Mouse (Mus musculus) heart, embryonic 15.5 days (tissue): Measurements from ENCODE around the gene Samd4b. TPM values are rescaled to one million over a fixed set of nuclear protein-coding genes. Genes with fewer than 3 reads are reported as not detected.
"Not testable (repeated sequence)": the region's sequence is repeated elsewhere in the genome, so short reads cannot be mapped to it uniquely, and the experiment has no call there.

Source experiments
- ATAC-seq: fragments of 200-750 bp; cut with Nextera tagmentation; replicated peaks from 2 replicates; pipeline ENCODE4 v1.8.0; 2017; ENCODE audit warnings: low read depth, moderate TSS enrichment; ENCODE audit not compliant: insufficient number of reproducible peaks, insufficient read depth, low FRiP score
- H3K27ac ChIP-seq: fragments of 300-500 bp; sonication (generic); 2 replicates; pipeline ENCODE4 v1.5.1; 2015; ENCODE audit warnings: mild to moderate bottlenecking, inconsistent platforms
- H3K27me3 ChIP-seq: fragments of 300-500 bp; sonication (generic); 2 replicates; pipeline ENCODE4 v1.6.1; 2015; ENCODE audit warnings: inconsistent platforms
- H3K36me3 ChIP-seq: fragments of 300-500 bp; sonication (generic); 2 replicates; pipeline ENCODE4 v1.6.1; 2015; ENCODE audit warnings: mild to moderate bottlenecking, inconsistent platforms
- H3K4me1 ChIP-seq: fragments of 300-500 bp; sonication (generic); replicated peaks from 2 replicates; pipeline ENCODE4 v1.6.1; 2015; ENCODE audit warnings: inconsistent platforms
- H3K4me2 ChIP-seq: fragments of 300-500 bp; sonication (generic); 2 replicates; pipeline ENCODE4 v1.6.1; 2015; ENCODE audit warnings: inconsistent platforms, mild to moderate bottlenecking, moderate library complexity
- H3K4me3 ChIP-seq: fragments of 300-500 bp; sonication (generic); 2 replicates; pipeline ENCODE4 v1.5.1; 2015; ENCODE audit warnings: mild to moderate bottlenecking, inconsistent platforms
- H3K9ac ChIP-seq: fragments of 300-500 bp; sonication (generic); 2 replicates; pipeline ENCODE4 v1.6.1; 2015; ENCODE audit warnings: mild to moderate bottlenecking, inconsistent platforms
- H3K9me3 ChIP-seq: fragments of 300-500 bp; sonication (generic); replicated peaks from 2 replicates; pipeline ENCODE4 v1.6.1; 2016; ENCODE audit warnings: inconsistent platforms
- WGBS: fragments of 180-500 bp; shearing (Covaris S2); methylation state at CpG from one replicate; pipeline ENCODE4 v1.1.7; 2015; ENCODE audit warnings: mixed read lengths; 5-methylcytosine and 5-hydroxymethylcytosine counted together
- polyA plus RNA-seq: library from polyadenylated mRNA; unstranded; fragments of >200 nt; fragmentation: Nextera tagmentation; extraction: Ambion mirVana; gene quantifications from 2 replicates; pipeline ENCODE4 v1.2.1, GENCODE M21; 2015

Gene Samd4b
- polyA plus RNA-seq, 1 experiment from 2014 or later = 17.9 TPM

DNA sequence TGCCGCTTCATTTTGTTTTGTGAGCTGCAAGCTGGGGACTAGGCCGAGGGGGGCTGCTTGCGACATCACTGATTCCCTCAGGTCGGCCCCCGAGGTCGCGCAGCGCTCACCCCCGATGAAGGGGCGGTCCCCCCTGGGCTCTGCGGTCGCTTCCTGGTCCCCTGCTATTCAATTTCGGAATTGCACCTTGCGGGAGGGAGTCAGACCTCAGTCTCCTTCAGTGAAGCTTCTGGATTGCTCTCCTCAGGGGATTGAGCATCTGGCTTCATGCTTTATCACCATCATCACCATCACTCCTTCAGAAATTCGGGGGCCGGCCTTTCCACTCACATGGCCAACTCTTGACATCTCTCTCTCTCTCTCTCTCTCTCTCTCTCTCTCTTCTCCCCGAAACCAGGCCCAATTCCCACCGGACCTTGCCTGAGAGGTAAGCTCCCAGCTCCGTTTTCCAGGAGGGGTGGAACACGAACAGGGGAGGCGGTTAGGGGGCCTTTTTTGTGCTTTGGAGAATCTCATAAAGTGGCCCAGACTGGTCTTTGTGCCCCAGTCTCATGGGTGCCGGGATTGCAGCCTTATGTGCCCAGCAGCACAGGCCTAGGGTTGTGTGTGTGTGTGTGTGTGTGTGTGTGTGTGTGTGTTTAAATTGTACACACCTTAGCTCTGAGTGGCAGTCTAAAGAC, 204.5 kb downstream of the Samd4b start:
- WGBS = 7% methylated on average over 22 of the region's 22 CpGs
- Histone ChIP-seq H3K36me3 (peaks cover 55% of the 10 kb centered on the region), H3K4me1 (peaks cover 20% of the 10 kb centered on the region), H3K27me3 (no peaks in the 10 kb centered on the region), H3K4me3 (peak overlapping the region; percentile 79), H3K4me2 (peak overlapping the region; percentile 95), H3K9me3 (no peaks in the 10 kb centered on the region), H3K27ac (peak overlapping the region; percentile 83), H3K9ac (peak overlapping the region; percentile 77)
- ATAC-seq = no peak

DNA sequence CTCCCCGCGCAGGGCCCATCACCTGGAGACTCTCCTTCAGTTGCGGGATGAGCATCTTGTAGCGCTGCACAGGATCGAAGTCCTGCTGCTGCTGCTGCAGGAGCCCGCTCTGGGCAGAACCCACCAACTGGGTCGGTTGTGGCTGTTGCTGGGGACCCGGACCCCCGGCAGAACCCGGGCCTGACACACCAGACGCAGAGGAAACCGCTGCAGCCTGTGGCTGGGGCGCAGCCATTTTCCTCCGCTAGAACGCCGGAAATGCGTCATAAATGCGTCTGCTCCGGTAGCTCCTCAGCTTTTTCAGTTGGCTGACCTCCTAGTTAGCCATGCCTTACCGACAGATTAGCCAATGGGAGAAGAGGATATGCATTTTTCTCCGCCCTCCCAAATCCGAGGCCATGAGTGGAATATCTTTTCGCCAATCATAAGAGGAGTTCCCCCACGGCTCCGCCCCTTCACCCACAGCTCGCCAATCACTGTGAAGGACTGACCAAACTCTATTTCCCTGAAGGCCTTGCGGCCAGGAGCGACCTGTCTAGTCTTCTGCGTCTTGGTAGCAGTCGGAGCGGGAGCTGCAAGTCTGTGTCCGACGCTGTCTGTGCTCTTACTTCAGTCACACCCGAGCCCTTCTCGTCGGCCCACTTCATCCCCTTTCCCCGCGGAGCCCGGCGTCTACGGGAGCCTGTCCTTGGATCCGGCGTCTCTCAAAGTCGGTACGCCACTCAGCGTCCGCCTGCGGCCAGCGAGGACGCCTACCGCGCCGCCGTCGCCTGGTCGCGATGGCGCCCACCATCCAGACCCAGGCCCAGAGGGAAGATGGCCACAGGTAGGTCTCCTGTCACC, 205.3 kb downstream of the Samd4b start, which contains the start of the genes Med29 and Paf1:
Gene Med29, minus strand, starts transcription at position 280 of the 843 bp plus-strand sequence.
Gene Paf1, plus strand, starts transcription at position 523 of the 843 bp plus-strand sequence.
- under 1% methylated on average over 58 of the region's 58 CpGs for WGBS
- Histone ChIP-seq H3K4me2 (peak within 1 kb of the TSS; percentile 95), H3K27me3 (no peaks in the 10 kb centered on the region), H3K36me3 (peaks cover 51% of the 10 kb centered on the region), H3K4me1 (peaks cover 20% of the 10 kb centered on the region), H3K9me3 (no peaks in the 10 kb centered on the region), H3K9ac (peak within 1 kb of the TSS; percentile 83), H3K4me3 (peak within 1 kb of the TSS; percentile 79), H3K27ac (peak within 1 kb of the TSS; percentile 83)
- peak; percentile 97 for ATAC-seq

GRCm38 (mm10) chr7:28390331-28390730, 207.6 kb downstream of the Samd4b start:
- Histone ChIP-seq H3K4me1 (peaks cover 22% of the 10 kb centered on the region), H3K36me3 (peaks cover 37% of the 10 kb centered on the region), H3K27me3 (no peaks in the 10 kb centered on the region), H3K4me3 (no peak overlapping the region), H3K9me3 (no peaks in the 10 kb centered on the region), H3K27ac (no peak overlapping the region), H3K9ac (no peak overlapping the region), H3K4me2 (no peak overlapping the region)
- 92% methylated on average over 3 of the region's 3 CpGs for WGBS
- no peak for ATAC-seq

DNA sequence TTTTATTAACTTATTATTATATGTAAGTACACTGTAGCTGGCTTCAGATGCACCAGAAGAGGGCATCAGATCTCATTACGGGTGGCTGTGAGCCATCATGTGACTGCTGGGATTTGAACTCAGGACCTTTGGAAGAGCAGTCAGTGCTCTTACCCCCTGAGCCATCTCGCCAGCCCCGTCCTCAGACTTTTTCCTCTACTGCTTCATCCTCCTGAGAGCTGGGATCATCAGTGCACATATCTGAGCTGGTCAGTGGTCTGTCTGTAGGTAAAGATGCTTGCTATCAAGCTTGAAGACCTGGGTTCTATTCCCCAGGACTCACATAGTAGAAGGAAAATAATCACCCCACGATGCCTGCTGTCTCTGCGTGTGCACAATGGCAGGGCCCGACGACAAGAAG, 210.6 kb downstream of the Samd4b start:
- not testable (repeated sequence) for H3K27ac ChIP-seq, H3K4me2 ChIP-seq, H3K9me3 ChIP-seq, H3K4me3 ChIP-seq, H3K27me3 ChIP-seq, H3K9ac ChIP-seq, ATAC-seq
- H3K36me3 ChIP-seq = peaks cover 30% of the 10 kb centered on the region
- 87% methylated on average over 7 of the region's 7 CpGs for WGBS
- peaks cover 29% of the 10 kb centered on the region for H3K4me1 ChIP-seq

DNA sequence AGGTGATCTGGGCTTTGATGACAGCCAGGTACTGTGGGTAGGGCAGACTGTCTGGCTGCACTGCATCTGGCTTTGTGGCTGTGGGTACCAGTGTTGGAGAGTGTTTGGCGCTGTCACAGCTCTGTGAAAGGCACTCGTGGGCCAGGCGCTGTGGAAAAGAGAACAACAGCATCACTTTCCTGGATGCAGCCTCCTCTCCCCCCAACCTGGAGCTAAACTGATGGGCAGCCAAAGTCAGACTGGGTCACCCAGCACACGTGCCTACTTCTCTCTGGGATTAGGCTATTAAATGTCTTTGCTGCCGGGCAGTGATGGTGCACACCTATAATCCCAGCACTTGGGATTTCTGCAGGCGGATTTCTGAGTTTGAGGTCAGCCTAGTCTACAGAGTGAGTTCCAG, 211.1 kb downstream of the Samd4b start:
- not testable (repeated sequence) for H3K4me3 ChIP-seq, H3K27me3 ChIP-seq, ATAC-seq, H3K27ac ChIP-seq, H3K9ac ChIP-seq, H3K9me3 ChIP-seq, H3K4me2 ChIP-seq
- H3K36me3 ChIP-seq = peaks cover 30% of the 10 kb centered on the region
- H3K4me1 ChIP-seq = peaks cover 30% of the 10 kb centered on the region
- WGBS = 75% methylated on average over 6 of the region's 6 CpGs

- Histone ChIP-seq H3K36me3 (peaks cover 30% of the 10 kb centered on the region), H3K4me3 (no peak overlapping the region), H3K4me2 (no peak overlapping the region), H3K4me1 (peaks cover 30% of the 10 kb centered on the region), H3K27ac (peak overlapping the region; percentile 54), H3K9ac (no peak overlapping the region), H3K9me3 (no peaks in the 10 kb centered on the region), H3K27me3 (no peaks in the 10 kb centered on the region)
- ATAC-seq = peak; percentile 34
- WGBS = 2% methylated on average over 4 of the region's 4 CpGs
These were observed 211.5 kb downstream of the Samd4b start for GRCm38 (mm10) chr7:28386462-28386861.

DNA sequence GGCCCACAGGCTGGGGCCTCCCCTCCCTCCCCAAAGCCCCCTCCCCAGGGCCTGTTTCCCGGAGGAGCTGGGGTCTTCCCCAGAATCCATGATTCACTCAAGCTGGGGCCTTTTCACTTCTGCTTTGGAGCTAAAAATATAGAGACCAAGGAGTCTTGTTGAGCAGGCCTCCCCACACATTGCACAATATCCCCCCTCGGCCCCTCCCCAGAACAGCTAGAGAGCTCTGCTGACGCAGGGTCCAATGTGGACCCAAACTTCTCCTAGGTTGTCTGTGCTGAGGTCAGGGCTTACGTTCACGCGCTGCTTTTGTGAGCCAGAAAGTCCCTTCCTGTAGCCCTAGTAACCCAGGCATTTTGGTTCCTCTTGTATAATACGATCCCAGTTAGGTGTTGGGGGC, 211.9 kb downstream of the Samd4b start:
- H3K4me1 ChIP-seq = peaks cover 30% of the 10 kb centered on the region
- 78% methylated on average over 7 of the region's 7 CpGs for WGBS
- peaks cover 30% of the 10 kb centered on the region for H3K36me3 ChIP-seq
- H3K9me3 ChIP-seq = no peaks in the 10 kb centered on the region
- no peak overlapping the region for H3K9ac ChIP-seq
- ATAC-seq = no peak
- peak overlapping the region; percentile 54 for H3K27ac ChIP-seq
- H3K4me2 ChIP-seq = no peak overlapping the region
- no peak overlapping the region for H3K4me3 ChIP-seq
- H3K27me3 ChIP-seq = no peaks in the 10 kb centered on the region

- Histone ChIP-seq H3K27me3 (no peaks in the 10 kb centered on the region), H3K9me3 (no peaks in the 10 kb centered on the region), H3K27ac (no peak overlapping the region), H3K36me3 (peaks cover 23% of the 10 kb centered on the region), H3K4me1 (peaks cover 38% of the 10 kb centered on the region), H3K4me3 (no peak overlapping the region), H3K9ac (no peak overlapping the region), H3K4me2 (no peak overlapping the region)
- WGBS = 87% methylated on average over 9 of the region's 9 CpGs
- ATAC-seq = no peak
These were observed 212.7 kb downstream of the Samd4b start for GRCm38 (mm10) chr7:28385196-28385595.

DNA sequence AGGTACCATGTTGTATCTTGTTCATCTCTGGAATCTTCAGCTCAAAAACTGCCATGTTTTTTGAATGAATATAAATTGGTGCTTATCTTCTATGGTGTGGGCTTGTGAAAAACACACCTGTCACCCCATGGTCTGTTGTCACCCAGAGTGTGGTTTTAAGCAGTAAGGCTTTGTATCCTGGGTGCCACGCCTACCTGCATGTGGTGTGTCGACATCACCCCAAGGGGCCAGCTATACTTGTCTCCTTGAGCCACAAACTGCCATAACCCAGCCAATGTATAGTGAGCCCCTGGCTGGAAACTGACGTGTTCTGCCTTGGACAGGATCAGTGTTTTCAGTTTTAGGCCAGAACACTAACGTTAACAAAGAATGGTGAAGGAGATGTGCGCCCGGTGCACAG, 213.8 kb downstream of the Samd4b start:
- Histone ChIP-seq H3K9ac (no peak overlapping the region), H3K27me3 (no peaks in the 10 kb centered on the region), H3K27ac (peak overlapping the region; percentile 98), H3K4me1 (peaks cover 45% of the 10 kb centered on the region), H3K4me2 (no peak overlapping the region), H3K4me3 (no peak overlapping the region), H3K36me3 (peaks cover 15% of the 10 kb centered on the region), H3K9me3 (no peaks in the 10 kb centered on the region)
- no peak for ATAC-seq
- WGBS = 75% methylated on average over 6 of the region's 6 CpGs

DNA sequence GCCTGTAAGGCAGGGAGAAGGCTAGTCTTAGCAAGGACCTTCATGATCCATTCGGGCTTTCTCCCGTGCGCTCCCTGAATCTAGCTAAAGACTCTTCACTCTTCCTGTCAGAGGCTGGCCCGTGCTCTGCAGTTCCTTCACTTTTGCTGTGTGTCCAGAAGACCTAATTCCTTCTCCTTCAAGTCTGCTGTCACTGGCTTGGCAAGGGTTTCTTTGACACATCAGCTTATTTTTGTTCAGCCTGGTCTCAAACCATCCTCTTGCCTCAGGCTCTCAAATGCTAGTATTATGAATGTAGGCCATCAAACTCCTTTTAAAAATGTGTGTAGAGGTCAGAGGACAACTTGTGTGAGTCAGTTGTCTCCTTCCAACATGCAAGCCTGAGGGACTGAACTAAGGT, 214.3 kb downstream of the Samd4b start:
- no peak overlapping the region for H3K9ac ChIP-seq
- WGBS = 73% methylated on average over 4 of the region's 4 CpGs

GRCm38 (mm10) chr7:28382981-28383396, 215.0 kb downstream of the Samd4b start:
- 13% methylated on average over 11 of the region's 11 CpGs for WGBS
- peak overlapping the region; percentile 2; the same call in 1 of the 2 replicates for H3K4me3 ChIP-seq
- H3K9ac ChIP-seq = 0 out of 2 replicates have a peak overlapping the region, but pooled peaks have one; percentile 38
- no peaks in the 10 kb centered on the region for H3K27me3 ChIP-seq
- peaks cover 4% of the 10 kb centered on the region; the same call in 1 of the 2 replicates for H3K36me3 ChIP-seq
- peak; percentile 11; the same call in 1 of the 2 replicates for ATAC-seq
- H3K4me1 ChIP-seq = peaks cover 47% of the 10 kb centered on the region
- H3K4me2 ChIP-seq = peak overlapping the region; percentile 68
- no peaks in the 10 kb centered on the region for H3K9me3 ChIP-seq
- H3K27ac ChIP-seq = peak overlapping the region; percentile 98

More for the DNA sequence above, 214.3 kb downstream of the Samd4b start:
- peaks cover 9% of the 10 kb centered on the region for H3K36me3 ChIP-seq
- H3K4me3 ChIP-seq = no peak overlapping the region
- H3K27me3 ChIP-seq = no peaks in the 10 kb centered on the region
- no peak for ATAC-seq
- peak overlapping the region; percentile 98 for H3K27ac ChIP-seq
- H3K4me2 ChIP-seq = no peak overlapping the region
- peaks cover 45% of the 10 kb centered on the region for H3K4me1 ChIP-seq
- H3K9me3 ChIP-seq = no peaks in the 10 kb centered on the region
